Mouse (Mus musculus) forebrain, embryonic 14.5 days (tissue): Measurements from ENCODE around the gene Aup1. TPM values are rescaled to one million over a fixed set of nuclear protein-coding genes. Genes with fewer than 3 reads are reported as not detected.

Experiments
- ATAC-seq: fragments of 200-750 bp; cut with Nextera tagmentation; 2 replicates; pipeline ENCODE4 v1.8.0; 2017; ENCODE audit warnings: mild to moderate bottlenecking, moderate library complexity
- DNase-seq: peaks from one replicate; pipeline ENCODE4 v3.0.0-alpha.2; 2015; ENCODE audit warnings: low spot score
- H3K27ac ChIP-seq: fragments of 300-500 bp; sonication (generic); 2 replicates; pipeline ENCODE4 v1.5.1; 2014; ENCODE audit warnings: low read depth, mild to moderate bottlenecking, control low read depth, low read length, moderate library complexity
- H3K27me3 ChIP-seq: fragments of 300-500 bp; sonication (generic); replicated peaks from 2 replicates; pipeline ENCODE4 v1.6.1; 2014; ENCODE audit warnings: low read length, control low read depth, mixed read lengths; ENCODE audit not compliant: control insufficient read depth, insufficient read depth
- H3K36me3 ChIP-seq: fragments of 300-500 bp; sonication (generic); 2 replicates; pipeline ENCODE4 v1.6.1; 2014; ENCODE audit warnings: low read length, control low read depth; ENCODE audit not compliant: control insufficient read depth, insufficient read depth
- H3K4me1 ChIP-seq: fragments of 300-500 bp; sonication (generic); 2 replicates; pipeline ENCODE4 v1.6.1; 2014; ENCODE audit warnings: antibody characterized with exemption, low read length, control low read depth; ENCODE audit not compliant: control insufficient read depth, insufficient read depth
- H3K4me2 ChIP-seq: fragments of 300-500 bp; sonication (generic); 2 replicates; pipeline ENCODE4 v1.6.1; 2014; ENCODE audit warnings: mild to moderate bottlenecking, control low read depth, low read length
- H3K4me3 ChIP-seq: fragments of 300-500 bp; sonication (generic); 2 replicates; pipeline ENCODE4 v1.5.1; 2014; ENCODE audit warnings: low read depth, low read length, control low read depth
- H3K9ac ChIP-seq: fragments of 300-500 bp; sonication (generic); 2 replicates; pipeline ENCODE4 v1.6.1; 2014; ENCODE audit warnings: mild to moderate bottlenecking, low read length, control low read depth, moderate library complexity
- H3K9me3 ChIP-seq: fragments of 300-500 bp; sonication (generic); replicated peaks from 2 replicates; pipeline ENCODE4 v1.6.1; 2016; ENCODE audit warnings: low read length, control low read depth, mixed read lengths; ENCODE audit not compliant: control insufficient read depth
- WGBS: fragments of 180-500 bp; shearing (Covaris S2); extraction: QIAGEN DNeasy Blood & Tissue Kit; methylation state at CpG from one replicate; pipeline ENCODE4 v1.1.7; 2014; 5-methylcytosine and 5-hydroxymethylcytosine counted together
- microRNA counts: library from miRNA; unstranded; fragments of <30 nt; microRNA quantifications from one replicate; lab custom pipeline; 2016
- microRNA-seq: library from miRNA; unstranded; fragments of <30 nt; microRNA quantifications from one replicate; pipeline ENCODE4, GENCODE M21; 2016
- polyA plus RNA-seq: library from polyadenylated mRNA; unstranded; fragments of >200 nt; fragmentation: Nextera tagmentation; extraction: Ambion mirVana; gene quantifications from 2 replicates; pipeline ENCODE4 v1.2.1, GENCODE M21; 2014

Aup1 gene
- polyA plus RNA-seq, 1 experiment from 2014 or later = 101 TPM

DNA sequence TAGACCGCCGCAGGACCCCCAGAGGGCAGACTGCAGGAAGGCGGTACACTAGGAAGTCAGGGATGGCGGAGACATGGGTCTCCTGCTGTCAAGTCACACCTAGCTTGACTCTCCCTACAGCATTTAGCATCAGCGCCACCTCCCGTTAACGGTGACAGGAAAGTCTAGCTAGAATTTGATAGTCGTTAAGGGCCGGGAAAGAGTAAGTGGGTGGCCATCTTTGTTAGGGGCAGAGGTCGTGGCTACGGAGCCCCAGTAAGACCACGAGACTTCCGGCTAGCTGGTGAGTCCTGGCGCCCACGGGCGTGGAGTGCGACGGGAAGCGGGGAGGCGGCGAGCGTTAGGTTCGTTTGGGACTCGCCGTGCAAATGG is 47.0 kb downstream of the Aup1 start, which contains the start of the genes Ccdc142 and Gm42688:
TSS of gene Ccdc142 (plus strand) at position 286 of the 372 bp plus-strand sequence.
TSS of gene Gm42688 (plus strand) at position 302 of the 372 bp plus-strand sequence.
- peak; percentile 91 for DNase-seq
- peak; percentile 80 for ATAC-seq

DNA sequence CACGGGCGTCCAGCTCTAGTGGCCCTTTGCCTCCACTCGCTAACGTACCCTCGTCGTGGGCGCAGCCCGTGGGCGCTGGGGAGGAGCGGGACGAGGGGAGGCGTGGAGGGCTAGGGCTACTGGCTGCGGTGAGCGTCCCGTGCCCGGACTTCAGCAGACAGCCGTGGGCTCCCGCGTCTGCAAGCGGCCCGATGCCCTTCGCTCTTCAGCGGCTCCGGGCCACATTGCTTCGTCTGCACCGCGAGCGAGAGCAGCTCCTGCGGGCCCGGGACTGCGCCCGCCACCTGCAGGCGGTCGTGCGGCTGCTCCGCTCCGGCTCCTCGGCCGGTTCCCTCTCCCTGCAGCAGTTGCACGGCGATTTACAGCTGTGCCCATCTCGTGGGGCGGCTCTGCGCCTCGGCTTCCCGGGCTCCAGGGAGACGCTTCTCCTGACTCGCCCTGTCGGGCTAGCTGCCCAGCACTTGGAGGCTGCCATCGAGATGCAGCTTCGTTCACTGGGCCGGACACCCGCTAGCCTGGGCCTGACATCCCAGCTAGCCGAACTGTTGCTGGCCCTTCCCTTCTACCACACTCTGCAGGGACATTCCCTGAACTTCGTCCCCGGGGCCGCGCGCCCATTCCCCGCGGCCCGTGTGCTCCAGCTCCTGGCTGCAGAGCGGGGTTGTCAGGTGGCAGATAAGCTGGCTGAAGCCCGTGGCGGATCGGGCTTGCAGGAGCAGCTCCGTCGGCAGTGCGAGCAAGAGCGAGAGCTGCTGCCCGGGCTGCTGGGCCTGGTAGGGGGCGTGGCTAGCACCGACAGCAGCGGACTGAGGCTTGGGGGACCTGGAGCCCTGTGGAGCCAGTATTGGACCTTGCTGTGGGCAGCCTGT is 47.6 kb downstream of the Aup1 start:
- DNase-seq = peak; percentile 70
- peak overlapping the region; percentile 80 for H3K9ac ChIP-seq
- H3K4me1 ChIP-seq = peaks cover 12% of the 10 kb centered on the region
- H3K27ac ChIP-seq = peak overlapping the region; percentile 66
- H3K27me3 ChIP-seq = no peaks in the 10 kb centered on the region
- WGBS = under 1% methylated on average over 65 of the region's 74 CpGs
- peak; percentile 78 for ATAC-seq
- H3K4me2 ChIP-seq = peak overlapping the region; percentile 100
- H3K36me3 ChIP-seq = no peaks in the 10 kb centered on the region
- peak overlapping the region; percentile 72 for H3K4me3 ChIP-seq
- H3K9me3 ChIP-seq = no peaks in the 10 kb centered on the region

More for the DNA sequence above, 47.0 kb downstream of the Aup1 start, which contains the start of the genes Ccdc142 and Gm42688:
- Histone ChIP-seq H3K27ac (peak within 1 kb of the TSS; percentile 66), H3K9me3 (no peaks in the 10 kb centered on the region), H3K4me2 (peak within 1 kb of the TSS; percentile 100), H3K4me1 (peaks cover 12% of the 10 kb centered on the region), H3K4me3 (peak within 1 kb of the TSS; percentile 72), H3K27me3 (no peaks in the 10 kb centered on the region), H3K9ac (peak within 1 kb of the TSS; percentile 80), H3K36me3 (no peaks in the 10 kb centered on the region)
- WGBS = 1% methylated on average over 25 of the region's 25 CpGs

DNA sequence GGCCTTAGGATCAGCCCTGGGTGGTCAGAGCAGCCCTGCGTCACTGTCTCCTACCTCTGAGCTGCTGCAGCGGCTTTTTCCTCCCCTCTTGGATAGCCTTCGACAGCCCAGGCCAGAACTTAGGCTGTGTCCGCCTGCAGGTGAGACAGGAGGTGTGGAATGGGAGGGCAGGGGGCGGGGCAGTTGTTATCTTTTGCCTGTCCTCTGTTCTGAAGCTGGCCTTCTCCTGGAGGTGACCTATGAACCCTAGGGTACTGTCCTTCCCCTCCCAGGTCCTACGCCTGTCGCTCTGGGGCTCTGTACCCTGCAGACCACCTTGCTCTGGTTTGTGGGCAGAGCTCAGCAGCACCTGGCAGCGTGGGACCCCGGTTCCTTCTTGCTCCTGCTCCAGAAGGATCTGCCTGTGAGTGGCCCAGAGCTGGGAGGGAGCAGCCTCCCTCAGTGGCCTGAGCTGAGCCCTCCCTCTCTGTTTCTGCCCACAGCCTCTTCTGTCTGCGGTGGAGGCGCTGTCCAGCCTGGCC is 48.9 kb downstream of the Aup1 start:
- Histone ChIP-seq H3K9me3 (no peaks in the 10 kb centered on the region), H3K27me3 (no peaks in the 10 kb centered on the region), H3K36me3 (no peaks in the 10 kb centered on the region), H3K4me1 (peaks cover 14% of the 10 kb centered on the region), H3K9ac (peak overlapping the region; percentile 80), H3K4me3 (no peak overlapping the region), H3K4me2 (peak overlapping the region; percentile 100; the same call in 1 of the 2 replicates), H3K27ac (no peak overlapping the region)
- ATAC-seq (no peak), DNase-seq (no peak)
- WGBS = 45% methylated on average over 11 of the region's 11 CpGs

DNA sequence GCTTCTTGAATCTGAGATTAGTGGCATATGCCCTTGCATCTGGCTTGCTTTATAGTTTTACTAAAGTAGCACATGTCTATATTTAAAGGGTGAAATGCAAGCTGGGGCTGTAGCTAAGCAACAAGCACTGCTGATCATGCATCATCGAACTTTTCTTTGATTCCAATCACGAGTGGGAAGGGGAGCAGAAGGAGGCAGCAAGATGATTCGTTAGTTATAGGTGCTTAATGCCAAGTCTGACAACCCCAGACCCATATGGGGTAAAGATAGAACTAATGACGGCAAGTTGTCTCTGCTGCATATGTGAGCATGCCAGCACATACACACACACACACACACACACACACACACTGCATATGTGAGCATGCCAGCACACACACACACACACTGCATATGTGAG is 49.8 kb downstream of the Aup1 start:
- H3K36me3 ChIP-seq = no peaks in the 10 kb centered on the region
- no peak overlapping the region for H3K4me3 ChIP-seq
- no peak overlapping the region for H3K27ac ChIP-seq
- H3K27me3 ChIP-seq = no peaks in the 10 kb centered on the region
- ATAC-seq (peak; percentile 33; the same call in 1 of the 2 replicates), DNase-seq (peak; percentile 84)
- H3K4me1 ChIP-seq = peaks cover 19% of the 10 kb centered on the region
- no peak overlapping the region for H3K4me2 ChIP-seq
- no peak overlapping the region for H3K9ac ChIP-seq
- WGBS = 47% methylated on average over 4 of the region's 4 CpGs
- no peaks in the 10 kb centered on the region for H3K9me3 ChIP-seq

MicroRNA genes within 50 kb of the gene (microRNA counts, 519-probe panel; counts per million panel counts)
- microRNA mmu-miR-3470a+mmu-miR-3470b (lab: Ali Mortazavi, UCI) = not detected

Small RNA genes within 50 kb of the gene (microRNA-seq; reads per million reads assigned to microRNA genes)
- gene Mir3470a (not detected), gene Mir7040 (not detected)

Other genes starting within 250 kb of the Aup1 start
- 4.0 and 5.7 TPM in 2 replicates for gene Sema4f, start 114.8 kb upstream of the Aup1 start, polyA plus RNA-seq
- gene M1ap, start 107.6 kb upstream of the Aup1 start, polyA plus RNA-seq = 0.13 TPM in 1 of 2 replicates, not detected in the other
- 2.6 and 3.4 TPM in 2 replicates for gene Dok1, start 21.1 kb upstream of the Aup1 start, polyA plus RNA-seq
- gene Loxl3, start 20.3 kb upstream of the Aup1 start, polyA plus RNA-seq = 3.8 and 4.9 TPM in 2 replicates
- 32.6 and 32.9 TPM in 2 replicates for gene Htra2, start 752 bp downstream of the Aup1 start, polyA plus RNA-seq
- 0.33 and 0.62 TPM in 2 replicates for gene Dqx1, start 3.3 kb downstream of the Aup1 start, polyA plus RNA-seq
- not detected in 2 replicates for gene Tlx2, start 15.8 kb downstream of the Aup1 start, polyA plus RNA-seq
- 51.3 and 56.1 TPM in 2 replicates for gene Pcgf1, start 23.3 kb downstream of the Aup1 start, polyA plus RNA-seq
- gene Lbx2, start 31.8 kb downstream of the Aup1 start, polyA plus RNA-seq = not detected in 2 replicates
- 1.9 TPM in 2 replicates for gene Ccdc142, start 47.1 kb downstream of the Aup1 start, polyA plus RNA-seq
- gene Gm42688, start 47.1 kb downstream of the Aup1 start, polyA plus RNA-seq = 1.9 and 2.7 TPM in 2 replicates
- 128 and 154 TPM in 2 replicates for gene Mrpl53, start 54.5 kb downstream of the Aup1 start, polyA plus RNA-seq
- 8.8 and 15.0 TPM in 2 replicates for gene Mogs, start 61.0 kb downstream of the Aup1 start, polyA plus RNA-seq
- 197 and 214 TPM in 2 replicates for gene Wbp1, start 67.0 kb downstream of the Aup1 start, polyA plus RNA-seq
- gene Ino80b, start 70.9 kb downstream of the Aup1 start, polyA plus RNA-seq = 15.6 and 17.5 TPM in 2 replicates
- gene Rtkn, start 80.9 kb downstream of the Aup1 start, polyA plus RNA-seq = 4.7 and 4.8 TPM in 2 replicates
- 20.6 and 23.9 TPM in 2 replicates for gene Wdr54, start 101.9 kb downstream of the Aup1 start, polyA plus RNA-seq
- gene 1700003E16Rik, start 101.9 kb downstream of the Aup1 start, polyA plus RNA-seq = 5.8 and 7.5 TPM in 2 replicates
- gene Dctn1, start 111.4 kb downstream of the Aup1 start, polyA plus RNA-seq = 101 and 133 TPM in 2 replicates
- 0.63 and 0.78 TPM in 2 replicates for gene Slc4a5, start 165.3 kb downstream of the Aup1 start, polyA plus RNA-seq